Mouse (Mus musculus) retina, adult 2 months (tissue): Measurements from ENCODE around the gene Aldoart2.
"Not testable (repeated sequence)": the region's sequence is repeated elsewhere in the genome, so short reads cannot be mapped to it uniquely, and the experiment has no call there.

Source experiments
- DNase-seq: peaks from one replicate; pipeline ENCODE4 v3.0.0-alpha.2; 2012; ENCODE audit warnings: low read depth, low spot score

The Aldoart2 gene

GRCm38 (mm10) chr12:55573089-55573488 is 8.1 kb downstream of the Aldoart2 start:
- DNase-seq = no peak

DNA sequence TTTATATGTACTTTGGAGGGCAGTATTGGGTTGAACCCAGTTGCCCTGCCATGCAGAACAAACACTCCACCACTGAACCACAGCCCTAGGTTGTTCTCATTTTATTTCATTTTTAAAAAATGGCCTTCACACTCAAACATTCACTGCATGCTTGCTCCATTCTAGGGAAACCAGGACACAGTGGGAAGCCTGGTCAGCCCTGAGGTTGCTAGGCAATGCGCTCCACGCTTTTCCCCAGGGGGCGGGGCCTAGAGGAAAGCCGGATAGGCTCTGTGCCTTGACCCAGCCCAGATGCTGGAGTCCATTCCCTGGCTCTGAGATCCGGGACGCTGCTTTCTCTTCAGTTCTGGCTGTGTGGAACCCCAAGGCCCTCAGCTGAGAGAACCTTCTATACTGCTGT is 8.8 kb downstream of the Aldoart2 start:
- no peak for DNase-seq

- DNase-seq = not testable (repeated sequence)
Observed at GRCm38 (mm10) chr12:55586936-55587335, 21.9 kb downstream of the Aldoart2 start.

DNA sequence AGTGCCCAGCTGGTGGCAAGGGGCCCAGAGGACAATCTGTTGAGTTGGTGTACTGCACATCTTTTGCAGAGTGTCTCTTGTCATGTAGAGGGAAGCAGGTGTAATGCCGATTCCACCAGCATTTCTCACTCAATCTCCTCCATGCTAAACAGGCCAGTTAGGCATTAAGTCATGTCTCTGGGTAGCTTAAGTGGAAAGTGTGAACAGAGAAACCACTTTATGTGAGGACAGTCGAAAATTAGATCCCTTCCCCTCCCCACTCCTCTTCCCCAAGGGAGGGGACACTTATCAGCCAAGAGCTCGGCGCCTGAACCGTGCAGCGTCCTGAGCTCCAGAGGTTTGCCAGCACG is 33.5 kb downstream of the Aldoart2 start:
- DNase-seq = no peak

- no peak for DNase-seq
Observed at GRCm38 (mm10) chr12:55598887-55599561, 34.0 kb downstream of the Aldoart2 start, which contains the start of gene Insm2. Insm2 (plus strand) TSS chr12:55599427.

DNA sequence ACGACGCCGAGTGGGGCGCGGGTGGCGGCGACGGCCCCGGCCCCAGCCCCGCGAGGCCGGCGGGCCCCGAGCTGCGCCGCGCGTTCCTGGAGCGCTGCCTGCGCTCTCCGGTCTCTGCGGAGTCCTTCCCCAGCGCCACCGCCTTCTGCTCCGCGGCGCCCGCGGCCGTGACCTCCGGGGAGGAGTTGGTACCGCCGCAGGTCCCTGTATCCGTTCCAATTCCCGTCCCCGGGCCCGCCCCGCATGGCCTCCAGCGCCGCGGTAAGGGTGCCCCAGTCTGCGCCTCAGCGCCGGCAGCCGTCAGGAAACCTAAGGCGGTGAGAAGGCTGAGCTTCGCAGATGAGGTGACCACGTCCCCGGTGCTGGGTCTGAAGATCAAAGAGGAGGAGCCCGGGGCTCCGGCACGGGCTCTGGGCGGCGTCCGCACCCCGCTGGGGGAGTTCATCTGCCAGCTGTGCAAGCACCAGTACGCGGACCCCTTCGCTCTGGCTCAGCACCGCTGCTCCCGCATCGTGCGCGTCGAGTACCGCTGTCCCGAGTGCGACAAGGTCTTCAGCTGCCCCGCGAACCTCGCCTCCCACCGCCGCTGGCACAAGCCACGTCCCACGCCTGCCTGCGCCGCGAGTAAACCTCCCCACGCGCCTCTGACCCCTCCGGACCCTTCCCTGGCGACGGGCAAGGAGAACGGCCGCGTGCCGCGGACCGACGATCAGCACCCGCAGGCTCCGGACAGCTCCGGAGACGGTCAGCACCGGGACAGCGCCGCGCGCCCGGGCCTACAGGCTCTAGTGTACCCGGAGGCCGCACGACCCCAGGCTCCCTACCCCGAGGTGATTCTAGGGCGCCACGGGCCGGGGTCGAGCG is 34.8 kb downstream of the Aldoart2 start:
- DNase-seq = no peak

DNA sequence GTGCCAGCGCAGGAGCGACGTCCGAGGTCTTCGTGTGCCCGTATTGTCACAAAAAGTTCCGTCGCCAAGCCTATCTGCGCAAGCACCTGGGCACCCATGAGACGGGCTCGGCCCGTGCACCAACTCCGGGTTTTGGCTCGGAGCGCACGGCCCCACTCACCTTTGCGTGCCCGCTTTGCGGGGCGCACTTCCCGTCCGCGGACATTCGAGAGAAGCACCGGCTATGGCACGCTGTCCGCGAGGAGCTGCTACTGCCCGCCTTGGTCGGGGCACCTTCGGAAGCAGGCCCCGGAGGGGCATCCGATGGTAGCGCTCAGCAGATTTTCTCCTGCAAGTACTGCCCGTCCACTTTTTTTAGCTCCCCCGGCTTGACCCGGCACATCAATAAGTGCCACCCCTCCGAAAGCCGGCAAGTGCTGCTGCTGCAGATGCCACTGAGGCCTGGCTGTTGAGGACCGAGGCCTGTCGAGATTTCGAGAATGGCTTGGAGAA is 35.5 kb downstream of the Aldoart2 start:
- no peak for DNase-seq

- no peak for DNase-seq
Observed at GRCm38 (mm10) chr12:55604411-55604810, 39.4 kb downstream of the Aldoart2 start.

DNA sequence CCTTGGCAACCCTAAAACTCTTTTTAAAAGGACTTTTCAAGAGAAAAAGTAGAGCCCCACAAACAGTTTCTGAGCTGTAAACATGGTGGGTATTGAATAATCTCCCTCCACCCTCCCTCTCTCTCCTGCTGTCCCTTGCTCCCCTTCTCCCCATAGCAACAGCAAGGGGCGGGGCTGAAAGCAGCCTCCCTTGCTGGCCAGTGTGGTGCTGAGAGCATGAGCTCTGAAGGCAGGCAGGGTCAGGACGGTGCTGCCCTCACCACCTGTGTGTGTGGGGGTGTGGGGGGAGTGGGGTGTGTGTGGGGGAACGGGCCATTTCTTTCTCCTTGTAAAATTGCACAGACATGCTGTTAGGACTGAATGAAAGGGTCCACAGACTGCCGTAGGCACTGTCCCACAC is 42.9 kb downstream of the Aldoart2 start:
- DNase-seq = no peak

GRCm38 (mm10) chr12:55610812-55611211 is 45.8 kb downstream of the Aldoart2 start:
- no peak for DNase-seq
